Mouse (Mus musculus) MEL (cell line): Measurements from ENCODE around the gene Rbm33. TPM values are rescaled to one million over a fixed set of nuclear protein-coding genes. Genes with fewer than 3 reads are reported as not detected.
A peak's percentile ranks its signal among the peaks of the same experiment; 100 is the strongest.

ENCODE experiments used
- DNase-seq: peaks from one replicate; pipeline ENCODE4 v3.0.0; 2011; ENCODE audit warnings: low read depth, low spot score
- H3K27ac ChIP-seq: 2 replicates; pipeline ENCODE4 v1.5.1; 2012; ENCODE audit warnings: low read depth, mild to moderate bottlenecking, control low read depth, low read length, moderate library complexity; ENCODE audit not compliant: control insufficient read depth
- H3K27me3 ChIP-seq, 2 experiments: fragments of 150-350 bp in 1 of 2; sonication (generic) in 1 of 2; 2 replicates each; pipeline ENCODE4 v1.6.1; 2012; ENCODE audit warnings: low read length in 2 of 2, mild to moderate bottlenecking in 2 of 2, improper control_type of control experiment in 1 of 2, moderate library complexity in 1 of 2; ENCODE audit not compliant: insufficient read depth in 2 of 2, control insufficient read depth in 1 of 2
- H3K36me3 ChIP-seq, 2 experiments: 2 replicates each; pipeline ENCODE4 v1.6.1; 2012 to 2014; ENCODE audit warnings: low read length in 2 of 2, improper control_type of control experiment in 1 of 2, inconsistent platforms in 1 of 2, mild to moderate bottlenecking in 1 of 2; ENCODE audit not compliant: insufficient read depth in 2 of 2, control insufficient read depth in 1 of 2
- H3K4me1 ChIP-seq, 2 experiments: fragments of 150-350 bp in 1 of 2; sonication (generic) in 1 of 2; 2 replicates each; pipeline ENCODE4 v1.6.1; 2012; ENCODE audit warnings: low read length in 2 of 2, improper control_type of control experiment in 1 of 2, mild to moderate bottlenecking in 1 of 2; ENCODE audit not compliant: insufficient read depth in 2 of 2, control insufficient read depth in 1 of 2
- H3K4me3 ChIP-seq, 2 experiments: fragments of 150-350 bp in 1 of 2; sonication (generic) in 1 of 2; 2 replicates each; pipeline ENCODE4 v1.5.1; 2012; ENCODE audit warnings: low read depth in 2 of 2, low read length in 2 of 2, mild to moderate bottlenecking in 2 of 2, moderate library complexity in 2 of 2, control low read depth in 1 of 2, improper control_type of control experiment in 1 of 2; ENCODE audit not compliant: control insufficient read depth in 1 of 2, insufficient read depth in 1 of 2
- H3K79me2 ChIP-seq: 2 replicates; pipeline ENCODE4 v1.6.1; 2012; ENCODE audit warnings: mild to moderate bottlenecking, low read length, moderate library complexity; ENCODE audit not compliant: control insufficient read depth, poor library complexity, insufficient read depth
- H3K9ac ChIP-seq: 2 replicates; pipeline ENCODE4 v1.6.1; 2012; ENCODE audit warnings: low read depth, mild to moderate bottlenecking, control low read depth, low read length, moderate library complexity; ENCODE audit not compliant: control insufficient read depth, poor library complexity, severe bottlenecking
- H3K9me3 ChIP-seq: fragments of 150-350 bp; sonication (generic); replicated peaks from 2 replicates; pipeline ENCODE4 v1.6.1; 2012; ENCODE audit warnings: mild to moderate bottlenecking, low read length, improper control_type of control experiment, moderate library complexity; ENCODE audit not compliant: insufficient read depth
- CHD1 ChIP-seq: IDR thresholded peaks from 2 replicates; pipeline ENCODE4 v1.6.1; 2012; ENCODE audit warnings: low read depth, mild to moderate bottlenecking, inconsistent platforms, low read length, improper control_type of control experiment
- CTCF ChIP-seq, 3 experiments: IDR thresholded peaks in 2 of 3; conservative IDR thresholded peaks in 1 of 3; 2 replicates each; pipeline ENCODE4 v1.5.1; 2011 to 2012; ENCODE audit warnings: low read length in 3 of 3, low read depth in 2 of 3, mild to moderate bottlenecking in 2 of 3, improper control_type of control experiment in 1 of 3, inconsistent platforms in 1 of 3, mixed read lengths in 1 of 3, moderate library complexity in 1 of 3; ENCODE audit not compliant: control insufficient read depth in 1 of 3, insufficient read depth in 1 of 3, poor library complexity in 1 of 3, severe bottlenecking in 1 of 3
- E2F4 ChIP-seq: IDR thresholded peaks from 2 replicates; pipeline ENCODE4 v1.6.1; 2011; ENCODE audit warnings: low read depth, low read length, improper control_type of control experiment, borderline replicate concordance
- EP300 ChIP-seq, 2 experiments: IDR thresholded peaks; 2 replicates each; pipeline ENCODE4 v1.6.1; 2011; ENCODE audit warnings: improper control_type of control experiment in 2 of 2, low read length in 2 of 2, low read depth in 1 of 2, mild to moderate bottlenecking in 1 of 2
- GABPA ChIP-seq: IDR thresholded peaks from 2 replicates; pipeline ENCODE4 v1.6.1; 2012; ENCODE audit warnings: low read depth, mild to moderate bottlenecking, inconsistent platforms, low read length, improper control_type of control experiment, moderate library complexity
- KAT2A ChIP-seq: conservative IDR thresholded peaks from 2 replicates; pipeline ENCODE4 v1.6.1; 2012; ENCODE audit warnings: low read depth, low read length, improper control_type of control experiment, inconsistent platforms
- MAX ChIP-seq: IDR thresholded peaks from 2 replicates; pipeline ENCODE4 v1.6.1; 2011; ENCODE audit warnings: low read length, improper control_type of control experiment
- MXI1 ChIP-seq: IDR thresholded peaks from 2 replicates; pipeline ENCODE4 v1.6.1; 2011; ENCODE audit warnings: mild to moderate bottlenecking, low read depth, low read length, improper control_type of control experiment
- NRF1 ChIP-seq: IDR thresholded peaks from 2 replicates; pipeline ENCODE4 v1.6.1; 2014; ENCODE audit warnings: low read depth, mild to moderate bottlenecking, inconsistent platforms, low read length, improper control_type of control experiment, moderate library complexity; ENCODE audit not compliant: poor library complexity, insufficient read depth, severe bottlenecking
- POLR2AphosphoS5 ChIP-seq: IDR thresholded peaks from 2 replicates; pipeline ENCODE4 v1.6.1; 2012; ENCODE audit warnings: low read depth, borderline replicate concordance, mild to moderate bottlenecking, inconsistent platforms, low read length, moderate library complexity, mixed read lengths
- RAD21 ChIP-seq: IDR thresholded peaks from 2 replicates; pipeline ENCODE4 v1.6.1; 2011; ENCODE audit warnings: mild to moderate bottlenecking, low read depth, low read length, improper control_type of control experiment
- SIN3A ChIP-seq: IDR thresholded peaks from 2 replicates; pipeline ENCODE4 v1.6.1; 2012; ENCODE audit warnings: low read length, improper control_type of control experiment, inconsistent platforms
- SMC3 ChIP-seq: IDR thresholded peaks from 2 replicates; pipeline ENCODE4 v1.6.1; 2011; ENCODE audit warnings: low read depth, low read length, improper control_type of control experiment
- TAL1 ChIP-seq: IDR thresholded peaks from 2 replicates; pipeline ENCODE4 v1.6.1; 2012; ENCODE audit warnings: mild to moderate bottlenecking, inconsistent platforms, low read length, moderate library complexity, mixed read lengths
- UBTF ChIP-seq: IDR thresholded peaks from 2 replicates; pipeline ENCODE4 v1.6.1; 2012; ENCODE audit warnings: low read depth, mild to moderate bottlenecking, inconsistent platforms, low read length, improper control_type of control experiment, moderate library complexity, borderline replicate concordance; ENCODE audit not compliant: insufficient read depth
- USF1 ChIP-seq: IDR thresholded peaks from 2 replicates; pipeline ENCODE4 v1.6.1; 2014; ENCODE audit warnings: low read depth, mild to moderate bottlenecking, inconsistent platforms, low read length, improper control_type of control experiment, moderate library complexity
- ZC3H11A ChIP-seq: IDR thresholded peaks from 2 replicates; pipeline ENCODE4 v1.6.1; 2012; ENCODE audit warnings: low read depth, mild to moderate bottlenecking, inconsistent platforms, low read length, improper control_type of control experiment
- polyA plus RNA-seq, 2 experiments: library from polyadenylated mRNA; stranded (reverse) in 1 of 2; unstranded in 1 of 2; fragments of >175 nt in 1 of 2; fragments of >200 nt in 1 of 2; gene quantifications; 2 replicates each; pipeline versions ENCODE4 v1.2.1 to v1.2.4; 2012; ENCODE audit warnings: low replicate concordance in 2 of 2, low read depth in 1 of 2; ENCODE audit not compliant: insufficient read length in 2 of 2, insufficient read depth in 1 of 2, missing spikeins in 1 of 2
- total RNA-seq: library from RNA; depleted of rRNA; stranded (reverse); fragments of 300-350 nt; gene quantifications from 2 replicates; pipeline ENCODE4 v1.2.3, GENCODE M21; 2012

Gene Rbm33
- total and polyA plus RNA-seq, 3 experiments, result 14.6 to 60.3 TPM; not detected in 1

- H3K27ac ChIP-seq, result no peak overlapping the region
- TF ChIP-seq USF1 (no peak), KAT2A (no peak), CTCF (IDR thresholded peaks at IDR 0.05 in 2 of 3, conservative IDR thresholded peaks at IDR 0.05 in 1 of 3; ENCODE audit: control insufficient read depth in 1 of 3, insufficient read depth in 1 of 3, low read depth in 2 of 3, low read length in 3 of 3, poor library complexity in 1 of 3, severe bottlenecking in 1 of 3) (peak; percentile 98 to 100 (median 99)), SMC3 (peak; percentile 99), ZC3H11A (peak; percentile 83), RAD21 (peak; percentile 83), UBTF (no peak)
- TF ChIP-seq, all 39 proteins: peak for 4
- Histone ChIP-seq H3K27me3 (no peaks in the 10 kb centered on the region), H3K36me3 (no peaks in the 10 kb centered on the region; a peak in 1 of 4 replicates), H3K9me3 (no peaks in the 10 kb centered on the region), H3K4me3 (no peak overlapping the region), H3K4me1 (no peaks in the 10 kb centered on the region), H3K9ac (no peak overlapping the region), H3K79me2 (no peaks in the 10 kb centered on the region)
- DNase-seq, result peak; percentile 85
Measured at GRCm38 (mm10) chr5:28293990-28294389, 22.9 kb upstream of the Rbm33 start.

- Histone ChIP-seq H3K9me3 (no peaks in the 10 kb centered on the region), H3K27ac (no peak overlapping the region), H3K4me3 (no peak overlapping the region), H3K9ac (no peak overlapping the region), H3K79me2 (no peaks in the 10 kb centered on the region), H3K27me3 (no peaks in the 10 kb centered on the region), H3K4me1 (no peaks in the 10 kb centered on the region), H3K36me3 (no peaks in the 10 kb centered on the region; a peak in 1 of 4 replicates)
- peak; percentile 34 for DNase-seq
- TF ChIP-seq MAX (no peak), RAD21 (no peak)
Measured at GRCm38 (mm10) chr5:28298161-28298560, 18.8 kb upstream of the Rbm33 start.

- no peaks in the 10 kb centered on the region for H3K4me1 ChIP-seq
- H3K27me3 ChIP-seq, result no peaks in the 10 kb centered on the region
- no peak overlapping the region for H3K9ac ChIP-seq
- TF ChIP-seq MXI1 (no peak), GABPA (no peak), POLR2AphosphoS5 (no peak), CHD1 (no peak), SMC3 (no peak), KAT2A (no peak), NRF1 (no peak), CTCF (IDR thresholded peaks at IDR 0.05 in 2 of 3, conservative IDR thresholded peaks at IDR 0.05 in 1 of 3; ENCODE audit: control insufficient read depth in 1 of 3, insufficient read depth in 1 of 3, low read depth in 2 of 3, low read length in 3 of 3, poor library complexity in 1 of 3, severe bottlenecking in 1 of 3) (no peak), EP300 (IDR thresholded peaks at IDR 0.05; ENCODE audit: low read depth in 1 of 2, low read length in 2 of 2) (no peak), SIN3A (no peak), E2F4 (no peak), TAL1 (no peak)
- H3K27ac ChIP-seq, result no peak overlapping the region
- no peaks in the 10 kb centered on the region for H3K79me2 ChIP-seq
- no peaks in the 10 kb centered on the region for H3K9me3 ChIP-seq
- H3K36me3 ChIP-seq, result no peaks in the 10 kb centered on the region; a peak in 1 of 4 replicates
- DNase-seq, result no peak
- H3K4me3 ChIP-seq, result no peak overlapping the region
Measured at GRCm38 (mm10) chr5:28298693-28299092, 18.2 kb upstream of the Rbm33 start.
